18 mouse cellular contexts compared by ENCODE assay signal in genomic region chr1:131051073-131051472, GRCm38 (mm10). TPM values are rescaled to one million over a fixed set of nuclear protein-coding genes. Genes with fewer than 3 reads are reported as not detected.
DNase-seq lines count a peak whose midpoint lies in the region; ATAC-seq lines count a peak whose summit lies in the region.
"Had no signal": no experiment of that assay in that cellular context is flagged by ENCODE, and none has a peak within 500 bp of the region (broad histone marks: within the 10 kb centered on the region; RNA-seq: fewer than 3 reads in every experiment).

No protein-coding gene starts in this region.

- H3K4me2 ChIP-seq in embryonic facial prominence, embryonic 12.5 days (replicated peaks): no peak overlapping the region
- H3K4me2 ChIP-seq in kidney, embryonic 16.5 days (replicated peaks; ENCODE audit: low read depth, low read length): no peak overlapping the region
- H3K4me2 ChIP-seq in midbrain, embryonic 12.5 days (replicated peaks): no peak overlapping the region
- H3K4me2 ChIP-seq in midbrain, embryonic 16.5 days (ENCODE audit: low read length): no peak overlapping the region
- H3K4me2 ChIP-seq: limb, embryonic 15.5 days had no signal

- peak; percentile 25; the same call in 1 of the 2 replicates for ATAC-seq in embryonic facial prominence, embryonic 12.5 days (ENCODE audit: insufficient number of reproducible peaks, insufficient read depth, low FRiP score, low TSS enrichment)
- peak; percentile 16; the same call in 1 of the 2 replicates for ATAC-seq in kidney, embryonic 16.5 days (ENCODE audit: low FRiP score, low TSS enrichment)
- peak; percentile 17; the same call in 1 of the 2 replicates for ATAC-seq in midbrain, embryonic 12.5 days (ENCODE audit: low FRiP score, low read depth)
- no peak for ATAC-seq in midbrain, embryonic 16.5 days

- DNase-seq in embryonic facial prominence, embryonic 10.5 days (ENCODE audit: low spot score): no peak
- no peak for DNase-seq in kidney, adult 18-20 months
- DNase-seq in left cerebral cortex, postnatal 36 days (ENCODE audit: low spot score in 2 of 2): peak; percentile 19 to 35
- DNase-seq in cerebellum, postnatal 14 days: no peak
- DNase-seq: adrenal gland, postnatal 10 days; cerebellum, postnatal 36 days; heart, postnatal 36 days; kidney, adult 9 months; lung, postnatal 10 days had no signal

- H3K9me3 ChIP-seq in embryonic facial prominence, embryonic 12.5 days: no peaks in the 10 kb centered on the region
- no peaks in the 10 kb centered on the region for H3K9me3 ChIP-seq in embryonic facial prominence, embryonic 10.5 days
- no peaks in the 10 kb centered on the region for H3K9me3 ChIP-seq in kidney, embryonic 16.5 days (ENCODE audit: low read length)
- no peaks in the 10 kb centered on the region for H3K9me3 ChIP-seq in midbrain, embryonic 12.5 days
- no peaks in the 10 kb centered on the region for H3K9me3 ChIP-seq in midbrain, embryonic 16.5 days (replicated peaks; ENCODE audit: control insufficient read depth, low read length, poor library complexity, severe bottlenecking)
- H3K9me3 ChIP-seq: heart, embryonic 10.5 days; limb, embryonic 15.5 days had no signal

- H3K36me3 ChIP-seq in embryonic facial prominence, embryonic 12.5 days: peaks cover 20% of the 10 kb centered on the region
- peaks cover 42% of the 10 kb centered on the region for H3K36me3 ChIP-seq in embryonic facial prominence, embryonic 10.5 days (replicated peaks)
- peaks cover 20% of the 10 kb centered on the region for H3K36me3 ChIP-seq in kidney, embryonic 16.5 days (ENCODE audit: insufficient read depth, low read length)
- H3K36me3 ChIP-seq in midbrain, embryonic 12.5 days: peaks cover 34% of the 10 kb centered on the region
- H3K36me3 ChIP-seq in midbrain, embryonic 16.5 days (ENCODE audit: control insufficient read depth, insufficient read depth, low read length): peaks cover 7% of the 10 kb centered on the region

- peaks cover 9% of the 10 kb centered on the region; the same call in 1 of the 2 replicates for H3K4me1 ChIP-seq in embryonic facial prominence, embryonic 12.5 days
- peaks cover 12% of the 10 kb centered on the region for H3K4me1 ChIP-seq in embryonic facial prominence, embryonic 10.5 days
- no peaks in the 10 kb centered on the region for H3K4me1 ChIP-seq in kidney, embryonic 16.5 days (ENCODE audit: insufficient read depth, low read length)
- H3K4me1 ChIP-seq in midbrain, embryonic 12.5 days: peaks cover 22% of the 10 kb centered on the region
- H3K4me1 ChIP-seq in midbrain, embryonic 16.5 days (ENCODE audit: control insufficient read depth, insufficient read depth, low read length): 0 out of 2 replicates have a peak, but pooled peaks cover 4% of the 10 kb centered on the region

- 24% methylated on average over 7 of the region's 7 CpGs for WGBS in embryonic facial prominence, embryonic 12.5 days
- WGBS in embryonic facial prominence, embryonic 10.5 days: 36% methylated on average over 7 of the region's 7 CpGs
- 50% methylated on average over 7 of the region's 7 CpGs for WGBS in kidney, embryonic 16.5 days
- WGBS in midbrain, embryonic 12.5 days: 40% methylated on average over 7 of the region's 7 CpGs
- WGBS in midbrain, embryonic 16.5 days: 32% methylated on average over 7 of the region's 7 CpGs

- no peak overlapping the region for H3K27ac ChIP-seq in embryonic facial prominence, embryonic 12.5 days
- H3K27ac ChIP-seq in embryonic facial prominence, embryonic 10.5 days (replicated peaks): no peak overlapping the region; the same call in 1 of the 2 replicates
- H3K27ac ChIP-seq in kidney, embryonic 16.5 days (ENCODE audit: low read length): no peak overlapping the region
- 0 out of 2 replicates have a peak overlapping the region, but pooled peaks have one; percentile 15 for H3K27ac ChIP-seq in midbrain, embryonic 12.5 days (replicated peaks)
- H3K27ac ChIP-seq in midbrain, embryonic 16.5 days (ENCODE audit: low read length): no peak overlapping the region
- H3K27ac ChIP-seq: heart, embryonic 10.5 days; limb, embryonic 15.5 days had no signal

- H3K27me3 ChIP-seq in embryonic facial prominence, embryonic 12.5 days: no peaks in the 10 kb centered on the region
- H3K27me3 ChIP-seq in embryonic facial prominence, embryonic 10.5 days (replicated peaks; ENCODE audit: low read depth, poor library complexity, severe bottlenecking): no peaks in the 10 kb centered on the region
- no peaks in the 10 kb centered on the region for H3K27me3 ChIP-seq in kidney, embryonic 16.5 days (ENCODE audit: insufficient read depth, low read length)
- H3K27me3 ChIP-seq in midbrain, embryonic 12.5 days: no peaks in the 10 kb centered on the region
- no peaks in the 10 kb centered on the region for H3K27me3 ChIP-seq in midbrain, embryonic 16.5 days (ENCODE audit: control insufficient read depth, insufficient read depth, low read depth, low read length)
- H3K27me3 ChIP-seq: limb, embryonic 15.5 days had no signal

- H3K9ac ChIP-seq in embryonic facial prominence, embryonic 12.5 days: no peak overlapping the region
- H3K9ac ChIP-seq in kidney, embryonic 16.5 days (replicated peaks; ENCODE audit: low read length): no peak overlapping the region
- no peak overlapping the region for H3K9ac ChIP-seq in midbrain, embryonic 12.5 days (replicated peaks)
- H3K9ac ChIP-seq in midbrain, embryonic 16.5 days (ENCODE audit: low read depth, low read length): no peak overlapping the region
- H3K9ac ChIP-seq: limb, embryonic 15.5 days had no signal

- no peak overlapping the region for H3K4me3 ChIP-seq in embryonic facial prominence, embryonic 12.5 days
- no peak overlapping the region for H3K4me3 ChIP-seq in embryonic facial prominence, embryonic 10.5 days
- no peak overlapping the region for H3K4me3 ChIP-seq in kidney, embryonic 16.5 days (ENCODE audit: low read length)
- no peak overlapping the region for H3K4me3 ChIP-seq in midbrain, embryonic 12.5 days
- H3K4me3 ChIP-seq in midbrain, embryonic 16.5 days (ENCODE audit: low read depth, low read length): no peak overlapping the region
- H3K4me3 ChIP-seq: heart, embryonic 10.5 days; limb, embryonic 15.5 days had no signal

- intact Hi-C loops in left cerebral cortex, postnatal 36 days (cut with DNase I): loop anchor here (5.0 kb wide), 3 partner anchors 64 to 504 kb away; no protein-coding TSS in a partner anchor

RNA-seq across cellular contexts. Expression of gene Il10, which starts 31.4 kb away (rescaled TPM):
- not detected in 2 replicates for polyA plus RNA-seq in embryonic facial prominence, embryonic 12.5 days (2016; fragmentation: Nextera tagmentation; extraction: Ambion mirVana)
- polyA plus RNA-seq in embryonic facial prominence, embryonic 10.5 days (2016; fragmentation: Nextera tagmentation; extraction: Ambion mirVana): not detected in 2 replicates
- not detected in 2 replicates for polyA plus RNA-seq in kidney, embryonic 16.5 days (2015; fragmentation: Nextera tagmentation; extraction: Ambion mirVana)
- polyA plus RNA-seq in midbrain, embryonic 12.5 days (2016; fragmentation: Nextera tagmentation; extraction: Ambion mirVana): not detected in 2 replicates
- polyA plus RNA-seq in midbrain, embryonic 16.5 days (2015; fragmentation: Nextera tagmentation; extraction: Ambion mirVana): not detected in 2 replicates
- not detected for total RNA-seq in left cerebral cortex, postnatal 36 days (2021)
- total RNA-seq: adrenal gland, postnatal 10 days; gastrocnemius, adult 8-10 months; heart, postnatal 36 days; layer of hippocampus, adult 18-20 months; neutrophil, adult 5-6 weeks had no signal
- polyA plus RNA-seq: heart, embryonic 10.5 days; limb, embryonic 15.5 days had no signal

RNA-seq across cellular contexts. Expression of gene Mapkapk2, which starts 46.6 kb away (rescaled TPM):
- 62.3 and 63.1 TPM in 2 replicates for polyA plus RNA-seq in embryonic facial prominence, embryonic 12.5 days (2016; fragmentation: Nextera tagmentation; extraction: Ambion mirVana)
- polyA plus RNA-seq in embryonic facial prominence, embryonic 10.5 days (2016; fragmentation: Nextera tagmentation; extraction: Ambion mirVana): 44.4 and 45.4 TPM in 2 replicates
- 26.5 and 43.9 TPM in 2 replicates for polyA plus RNA-seq in kidney, embryonic 16.5 days (2015; fragmentation: Nextera tagmentation; extraction: Ambion mirVana)
- 69.5 and 76.4 TPM in 2 replicates for polyA plus RNA-seq in midbrain, embryonic 12.5 days (2016; fragmentation: Nextera tagmentation; extraction: Ambion mirVana)
- polyA plus RNA-seq in midbrain, embryonic 16.5 days (2015; fragmentation: Nextera tagmentation; extraction: Ambion mirVana): 12.6 and 14.9 TPM in 2 replicates
- 10 to 100 TPM; 26.3 to 30.7 TPM for total RNA-seq in left cerebral cortex, postnatal 36 days (2021)

Comparison
In these comparisons a context has a peak if more than half of its experiments do, and no peak if none do; other contexts are left out.
1. DNase-seq: peak in left cerebral cortex, postnatal 36 days (2 of 2); none in embryonic facial prominence, embryonic 10.5 days (single experiment), kidney, adult 18-20 months (single experiment) and cerebellum, postnatal 14 days (0 of 2).